Mouse (Mus musculus) bone marrow, adult 2 months (tissue): Measurements from ENCODE around the gene Slx4ip.

Source experiments
- CTCF ChIP-seq: fragments of 200-500 bp; IDR thresholded peaks from 2 replicates; pipeline ENCODE4 v1.5.1; 2011; ENCODE audit warnings: low read length, control low read depth; ENCODE audit not compliant: control insufficient read depth, insufficient read depth
- POLR2A ChIP-seq: fragments of 200-500 bp; IDR thresholded peaks from 2 replicates; pipeline ENCODE4 v1.6.1; 2011; ENCODE audit warnings: low read depth, mild to moderate bottlenecking, control low read depth, low read length, borderline replicate concordance; ENCODE audit not compliant: control insufficient read depth

- TF ChIP-seq CTCF, result peak; percentile 33; the same call in 1 of the 2 replicates
- no peak for TF ChIP-seq POLR2A
Measured at GRCm38 (mm10) chr2:137117321-137117690, 226.3 kb downstream of the Slx4ip start.
